Mouse (Mus musculus) induced T-regulatory cell, adult 2 months (primary cell): ENCODE measurements around the gene Znhit3.
A peak's percentile ranks its signal among the peaks of the same experiment; 100 is the strongest.
"Not testable (repeated sequence)": the region's sequence is repeated elsewhere in the genome, so short reads cannot be mapped to it uniquely, and the experiment has no call there.

Source experiments
- DNase-seq: peaks from one replicate; pipeline ENCODE4 v3.0.0-alpha.2; 2012; ENCODE audit warnings: low read depth

Znhit3 gene

GRCm38 (mm10) chr11:84919951-84920350, 3.8 kb upstream of the Znhit3 start:
- no peak for DNase-seq

GRCm38 (mm10) chr11:84919276-84919675, 3.1 kb upstream of the Znhit3 start:
- peak; percentile 87 for DNase-seq

- peak; percentile 85 for DNase-seq
These were observed 2.3 kb upstream of the Znhit3 start for GRCm38 (mm10) chr11:84918425-84918824.

- peak; percentile 13 for DNase-seq
These were observed 636 bp upstream of the Znhit3 start for GRCm38 (mm10) chr11:84916703-84917300.

GRCm38 (mm10) chr11:84914673-84915072, 1.5 kb downstream of the Znhit3 start:
- DNase-seq = peak; percentile 38

GRCm38 (mm10) chr11:84910411-84910810, 5.8 kb downstream of the Znhit3 start:
- no peak for DNase-seq

GRCm38 (mm10) chr11:84908480-84908879, 7.7 kb downstream of the Znhit3 start:
- no peak for DNase-seq

- DNase-seq = no peak
These were observed 9.1 kb downstream of the Znhit3 start for GRCm38 (mm10) chr11:84907081-84907480.

- no peak for DNase-seq
These were observed 11.5 kb downstream of the Znhit3 start for GRCm38 (mm10) chr11:84904597-84905144.

- DNase-seq = no peak
These were observed 23.1 kb downstream of the Znhit3 start for GRCm38 (mm10) chr11:84893113-84893512.

- no peak for DNase-seq
These were observed 24.5 kb downstream of the Znhit3 start for GRCm38 (mm10) chr11:84891705-84892104.

GRCm38 (mm10) chr11:84889492-84889891, 26.7 kb downstream of the Znhit3 start:
- no peak for DNase-seq

GRCm38 (mm10) chr11:84888025-84888424, 28.1 kb downstream of the Znhit3 start:
- no peak for DNase-seq

GRCm38 (mm10) chr11:84886767-84887511, 29.2 kb downstream of the Znhit3 start:
- no peak for DNase-seq

- no peak for DNase-seq
These were observed 29.9 kb downstream of the Znhit3 start for GRCm38 (mm10) chr11:84886236-84886635.

- no peak for DNase-seq
These were observed 30.9 kb downstream of the Znhit3 start for GRCm38 (mm10) chr11:84885238-84885637.

GRCm38 (mm10) chr11:84882346-84882745, 33.8 kb downstream of the Znhit3 start:
- DNase-seq = no peak

GRCm38 (mm10) chr11:84880971-84881370, 35.2 kb downstream of the Znhit3 start:
- DNase-seq = no peak

- DNase-seq = no peak
These were observed 35.7 kb downstream of the Znhit3 start for GRCm38 (mm10) chr11:84880465-84880961.

GRCm38 (mm10) chr11:84879772-84880464, 36.2 kb downstream of the Znhit3 start, which contains the start of the genes Myo19 and Pigw:
TSS of gene Myo19 (plus strand) at chr11:84880148.
TSS of gene Pigw (minus strand) at chr11:84880285.
- peak; percentile 89 for DNase-seq

GRCm38 (mm10) chr11:84879007-84879771, 37.0 kb downstream of the Znhit3 start:
- DNase-seq = no peak

- not testable (repeated sequence) for DNase-seq
These were observed 40.1 kb downstream of the Znhit3 start for GRCm38 (mm10) chr11:84876020-84876419.
